Mouse (Mus musculus): ENCODE results near the gene Son. TPM values are rescaled to one million over a fixed set of nuclear protein-coding genes. Genes with fewer than 3 reads are reported as not detected.
"Not testable (repeated sequence)": the region's sequence is repeated elsewhere in the genome, so short reads cannot be mapped to it uniquely, and the experiment has no call there.

Gene Son
- polyA plus RNA-seq, 1 experiment from 2014 or later = 114 TPM

- WGBS = 92% methylated on average over 2 of the region's 2 CpGs
- H3K9ac ChIP-seq = no peak overlapping the region
- ATAC-seq (ENCODE audit: insufficient read depth, low FRiP score, low read depth) = no peak
- H3K4me3 ChIP-seq (replicated peaks) = no peak overlapping the region
- H3K36me3 ChIP-seq = peaks cover 59% of the 10 kb centered on the region
- H3K9me3 ChIP-seq = no peaks in the 10 kb centered on the region
- no peaks in the 10 kb centered on the region for H3K4me1 ChIP-seq
- no peak overlapping the region for H3K27ac ChIP-seq
- H3K4me2 ChIP-seq = no peak overlapping the region
- no peaks in the 10 kb centered on the region for H3K27me3 ChIP-seq (replicated peaks)
Measured at GRCm38 (mm10) chr16:91639636-91640035, 7.7 kb upstream of the Son start.

- H3K4me1 ChIP-seq = no peaks in the 10 kb centered on the region
- H3K36me3 ChIP-seq = peaks cover 55% of the 10 kb centered on the region
- H3K4me2 ChIP-seq = no peak overlapping the region
- H3K27me3 ChIP-seq (replicated peaks) = no peaks in the 10 kb centered on the region
- ATAC-seq (ENCODE audit: insufficient read depth, low FRiP score, low read depth) = no peak
- H3K9ac ChIP-seq = no peak overlapping the region
- H3K27ac ChIP-seq = no peak overlapping the region
- H3K9me3 ChIP-seq = no peaks in the 10 kb centered on the region
- no peak overlapping the region for H3K4me3 ChIP-seq (replicated peaks)
- 93% methylated on average over 8 of the region's 8 CpGs for WGBS
Measured at GRCm38 (mm10) chr16:91640171-91640570, 7.1 kb upstream of the Son start.

GRCm38 (mm10) chr16:91644901-91645300 lies 2.4 kb upstream of the Son start:
- Histone ChIP-seq H3K4me2 (no peak overlapping the region), H3K36me3 (peaks cover 18% of the 10 kb centered on the region), H3K9ac (no peak overlapping the region), H3K4me1 (peaks cover 3% of the 10 kb centered on the region; the same call in 1 of the 2 replicates), H3K27me3 (replicated peaks) (no peaks in the 10 kb centered on the region), H3K9me3 (no peaks in the 10 kb centered on the region), H3K27ac (no peak overlapping the region), H3K4me3 (replicated peaks) (no peak overlapping the region)
- no peak for ATAC-seq (ENCODE audit: insufficient read depth, low FRiP score, low read depth)
- WGBS = 82% methylated on average over 2 of the region's 2 CpGs

- not testable (repeated sequence) for H3K9me3 ChIP-seq; ATAC-seq (ENCODE audit: insufficient read depth, low FRiP score, low read depth); H3K27ac ChIP-seq; H3K4me3 ChIP-seq (replicated peaks); H3K4me1 ChIP-seq; H3K27me3 ChIP-seq (replicated peaks); H3K4me2 ChIP-seq; H3K9ac ChIP-seq
- 64% methylated on average over 1 of the region's 2 CpGs for WGBS
- H3K36me3 ChIP-seq = peaks cover 14% of the 10 kb centered on the region
Measured at GRCm38 (mm10) chr16:91645420-91645819, 1.9 kb upstream of the Son start.

- H3K9ac ChIP-seq = peak overlapping the region; percentile 69; the same call in 1 of the 2 replicates
- H3K27ac ChIP-seq = peak overlapping the region; percentile 99; the same call in 1 of the 2 replicates
- 1% methylated on average over 11 of the region's 11 CpGs for WGBS
- peak overlapping the region; percentile 76 for H3K4me3 ChIP-seq (replicated peaks)
- H3K4me1 ChIP-seq = peaks cover 3% of the 10 kb centered on the region; the same call in 1 of the 2 replicates
- H3K4me2 ChIP-seq = peak overlapping the region; percentile 97
- H3K27me3 ChIP-seq (replicated peaks) = no peaks in the 10 kb centered on the region
- H3K9me3 ChIP-seq = no peaks in the 10 kb centered on the region
- peaks cover 11% of the 10 kb centered on the region for H3K36me3 ChIP-seq
- ATAC-seq (ENCODE audit: insufficient read depth, low FRiP score, low read depth) = no peak
Measured at GRCm38 (mm10) chr16:91645995-91646602, 1.2 kb upstream of the Son start.

- Histone ChIP-seq H3K27me3 (replicated peaks) (no peaks in the 10 kb centered on the region), H3K4me1 (peaks cover 3% of the 10 kb centered on the region; the same call in 1 of the 2 replicates), H3K4me2 (peak within 1 kb of the TSS; percentile 97), H3K36me3 (peaks cover 7% of the 10 kb centered on the region; the same call in 1 of the 2 replicates), H3K4me3 (replicated peaks) (peak within 1 kb of the TSS; percentile 76), H3K27ac (peak within 1 kb of the TSS; percentile 99), H3K9me3 (no peaks in the 10 kb centered on the region), H3K9ac (peak within 1 kb of the TSS; percentile 89)
- under 1% methylated on average over 59 of the region's 59 CpGs for WGBS
- ATAC-seq (ENCODE audit: insufficient read depth, low FRiP score, low read depth) = peak; percentile 93
Measured at GRCm38 (mm10) chr16:91646681-91647419, 456 bp upstream of the Son start, which contains the start of gene Gart. Gene Gart (minus strand): TSS chr16:91646952.

- no peaks in the 10 kb centered on the region for H3K9me3 ChIP-seq
- ATAC-seq (ENCODE audit: insufficient read depth, low FRiP score, low read depth) = peak; percentile 62
- H3K36me3 ChIP-seq = peaks cover 7% of the 10 kb centered on the region
- peak overlapping the region; percentile 99 for H3K27ac ChIP-seq
- no peaks in the 10 kb centered on the region for H3K27me3 ChIP-seq (replicated peaks)
- under 1% methylated on average over 25 of the region's 25 CpGs for WGBS
- H3K4me1 ChIP-seq = peaks cover 9% of the 10 kb centered on the region
- H3K4me3 ChIP-seq (replicated peaks) = peak overlapping the region; percentile 76
- peak overlapping the region; percentile 80 for H3K9ac ChIP-seq
- H3K4me2 ChIP-seq = peak overlapping the region; percentile 56
Measured at GRCm38 (mm10) chr16:91648220-91648550, 879 bp downstream of the Son start.

- no peak overlapping the region; the same call in 1 of the 2 replicates for H3K9ac ChIP-seq
- no peaks in the 10 kb centered on the region for H3K27me3 ChIP-seq (replicated peaks)
- peaks cover 9% of the 10 kb centered on the region for H3K4me1 ChIP-seq
- WGBS = 56% methylated on average over 3 of the region's 3 CpGs
- peak overlapping the region; percentile 57 for H3K4me2 ChIP-seq
- ATAC-seq (ENCODE audit: insufficient read depth, low FRiP score, low read depth) = no peak
- H3K4me3 ChIP-seq (replicated peaks) = peak overlapping the region; percentile 27
- no peaks in the 10 kb centered on the region for H3K9me3 ChIP-seq
- peaks cover 12% of the 10 kb centered on the region for H3K36me3 ChIP-seq
- H3K27ac ChIP-seq = no peak overlapping the region
Measured at GRCm38 (mm10) chr16:91649246-91649645, 1.9 kb downstream of the Son start.

- Histone ChIP-seq H3K9me3 (no peaks in the 10 kb centered on the region), H3K4me2 (no peak overlapping the region)
Measured at GRCm38 (mm10) chr16:91649781-91650180, 2.5 kb downstream of the Son start.

GRCm38 (mm10) chr16:91652191-91652590 lies 4.9 kb downstream of the Son start:
- no peaks in the 10 kb centered on the region for H3K27me3 ChIP-seq (replicated peaks)
- peaks cover 38% of the 10 kb centered on the region for H3K36me3 ChIP-seq
- no peak overlapping the region for H3K4me2 ChIP-seq
- H3K27ac ChIP-seq = no peak overlapping the region
- H3K4me3 ChIP-seq (replicated peaks) = no peak overlapping the region
- H3K9me3 ChIP-seq = no peaks in the 10 kb centered on the region
- no peak for ATAC-seq (ENCODE audit: insufficient read depth, low FRiP score, low read depth)
- H3K4me1 ChIP-seq = peaks cover 9% of the 10 kb centered on the region
- 93% methylated on average over 3 of the region's 3 CpGs for WGBS
- H3K9ac ChIP-seq = no peak overlapping the region

More at GRCm38 (mm10) chr16:91649781-91650180, 2.5 kb downstream of the Son start:
- ATAC-seq (ENCODE audit: insufficient read depth, low FRiP score, low read depth) = no peak
- Histone ChIP-seq H3K4me1 (peaks cover 9% of the 10 kb centered on the region), H3K36me3 (peaks cover 14% of the 10 kb centered on the region), H3K9ac (no peak overlapping the region), H3K4me3 (replicated peaks) (no peak overlapping the region), H3K27ac (no peak overlapping the region), H3K27me3 (replicated peaks) (no peaks in the 10 kb centered on the region)

- no peak overlapping the region for H3K9ac ChIP-seq
- H3K36me3 ChIP-seq = peaks cover 69% of the 10 kb centered on the region
- H3K9me3 ChIP-seq = no peaks in the 10 kb centered on the region
- H3K4me3 ChIP-seq (replicated peaks) = no peak overlapping the region
- peaks cover 5% of the 10 kb centered on the region; the same call in 1 of the 2 replicates for H3K4me1 ChIP-seq
- H3K4me2 ChIP-seq = no peak overlapping the region
- no peak overlapping the region for H3K27ac ChIP-seq
- no peak for ATAC-seq (ENCODE audit: insufficient read depth, low FRiP score, low read depth)
- H3K27me3 ChIP-seq (replicated peaks) = no peaks in the 10 kb centered on the region
- WGBS = 97% methylated on average over 9 of the region's 9 CpGs
Measured at GRCm38 (mm10) chr16:91655285-91655684, 8.0 kb downstream of the Son start.

- H3K9me3 ChIP-seq = no peaks in the 10 kb centered on the region
- no peaks in the 10 kb centered on the region for H3K27me3 ChIP-seq (replicated peaks)
- peaks cover 3% of the 10 kb centered on the region; the same call in 1 of the 2 replicates for H3K4me1 ChIP-seq
- peaks cover 68% of the 10 kb centered on the region for H3K36me3 ChIP-seq
- H3K4me2 ChIP-seq = no peak overlapping the region
- 98% methylated on average over 17 of the region's 17 CpGs for WGBS
- peak; percentile 27; the same call in 1 of the 2 replicates for ATAC-seq (ENCODE audit: insufficient read depth, low FRiP score, low read depth)
- no peak overlapping the region for H3K9ac ChIP-seq
- H3K4me3 ChIP-seq (replicated peaks) = no peak overlapping the region
- no peak overlapping the region for H3K27ac ChIP-seq
Measured at GRCm38 (mm10) chr16:91657285-91657684, 10.0 kb downstream of the Son start.
